Mouse (Mus musculus): Measurements from ENCODE around the gene Smok2b.
"Not testable (repeated sequence)": the region's sequence is repeated elsewhere in the genome, so short reads cannot be mapped to it uniquely, and the experiment has no call there.

Gene Smok2b

DNA sequence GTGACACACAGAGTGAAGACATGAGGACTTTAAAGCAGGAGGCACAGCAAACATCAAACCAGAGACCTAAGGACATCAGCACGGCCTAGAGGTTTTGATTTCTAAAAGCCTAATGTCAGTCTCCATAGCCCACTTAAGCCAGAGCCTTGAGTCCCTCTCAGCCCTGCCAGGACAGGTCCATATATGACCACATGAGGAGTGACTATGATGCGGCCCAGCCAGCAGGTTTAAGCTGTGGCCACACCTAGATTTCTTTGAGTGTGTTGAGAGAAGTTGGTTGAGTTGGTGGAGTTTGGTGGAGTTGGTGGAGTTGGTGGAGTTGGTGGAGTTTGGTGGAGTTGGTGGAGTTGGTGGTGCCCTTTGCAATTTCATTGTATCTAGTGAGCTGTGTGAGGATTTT is at the start of gene Smok2b:
TSS of gene Smok2b (plus strand) at position 301 of the 400 bp plus-strand sequence.
- DNase-seq (ENCODE audit: extremely low read depth, insufficient read length, low spot score), result not testable (repeated sequence)

DNA sequence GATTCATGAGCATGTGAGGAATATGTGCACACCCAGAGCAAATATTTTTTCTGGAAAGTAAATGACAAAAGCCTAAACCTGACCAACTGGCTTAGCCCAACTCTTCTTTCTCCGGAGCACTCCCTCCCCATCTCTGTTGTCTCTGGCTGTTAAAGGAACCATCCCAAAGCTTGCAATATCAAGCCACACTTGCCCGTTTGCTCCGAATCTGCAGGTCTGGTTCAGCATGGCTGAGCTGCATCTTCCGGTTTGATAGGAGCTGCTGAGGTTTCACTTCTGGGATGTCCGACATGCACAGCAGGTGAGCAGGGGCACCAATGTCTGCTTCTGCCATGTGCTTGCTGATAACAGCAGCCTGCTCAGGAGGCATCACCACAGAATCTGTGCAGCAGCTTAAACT is 49.6 kb upstream of the Smok2b start:
- DNase-seq (ENCODE audit: extremely low read depth, insufficient read length, low spot score), result not testable (repeated sequence)

DNA sequence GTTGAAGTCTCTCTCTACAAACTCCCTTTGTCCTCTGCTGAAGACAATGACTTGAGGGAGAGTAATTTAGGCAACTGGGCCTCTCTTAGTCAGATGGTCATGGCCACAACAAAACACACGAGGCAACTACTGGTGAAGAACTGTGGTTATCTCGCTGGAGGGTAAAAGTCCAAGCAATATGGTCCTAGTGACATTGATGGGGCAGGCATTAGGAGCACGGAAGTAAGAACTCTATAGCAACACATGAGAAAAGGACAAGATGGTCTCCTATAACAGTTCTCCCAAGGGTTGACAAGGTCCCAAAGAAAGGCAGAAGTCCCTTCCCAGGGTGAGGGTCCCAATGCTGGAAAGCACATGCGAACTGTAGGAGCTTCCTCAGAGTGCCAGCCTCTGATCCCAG is 47.3 kb upstream of the Smok2b start:
- DNase-seq (ENCODE audit: extremely low read depth, insufficient read length, low spot score), result not testable (repeated sequence)

DNA sequence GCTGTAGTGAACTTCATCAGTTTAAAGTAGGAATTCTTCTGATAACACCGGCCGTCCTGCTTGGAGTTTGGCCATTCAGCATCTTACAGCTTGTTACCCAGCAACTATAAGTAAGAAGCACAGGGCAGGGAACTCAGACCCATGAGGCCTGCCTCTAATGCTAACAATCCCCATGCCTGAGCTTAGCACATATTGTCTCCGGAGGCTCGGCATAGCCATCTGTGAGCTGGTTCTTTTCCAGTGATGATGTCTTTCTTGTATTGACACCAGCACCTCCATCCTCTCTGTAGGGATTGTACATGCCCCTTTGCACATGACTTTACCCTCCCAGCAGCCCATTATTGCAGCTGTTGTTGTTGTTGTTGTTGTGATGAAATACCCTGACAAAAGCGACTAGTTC is 45.5 kb upstream of the Smok2b start:
- not testable (repeated sequence) for DNase-seq (ENCODE audit: extremely low read depth, insufficient read length, low spot score)

- not testable (repeated sequence) for DNase-seq (ENCODE audit: extremely low read depth, insufficient read length, low spot score)
Measured at GRCm38 (mm10) chr17:13186541-13186940, 43.5 kb upstream of the Smok2b start.

DNA sequence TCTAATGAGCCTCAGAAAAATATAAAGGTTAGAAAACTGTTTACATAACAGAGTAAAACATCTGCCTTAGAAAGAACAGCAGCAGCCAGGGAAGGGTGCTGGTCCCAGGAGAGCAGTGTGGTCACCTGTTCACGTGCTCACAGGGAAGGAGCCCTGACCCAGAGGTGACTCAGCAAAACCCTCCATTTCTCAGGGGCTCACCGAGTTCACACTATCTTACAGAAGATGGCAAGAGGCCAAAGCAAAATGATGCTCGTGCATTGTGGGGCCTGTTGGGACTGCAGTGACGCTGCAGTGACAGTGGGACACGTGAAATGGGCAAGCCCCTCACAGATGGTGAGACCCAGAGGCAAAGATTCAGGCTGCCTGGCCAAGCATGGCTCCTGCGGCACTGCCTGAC is 42.4 kb upstream of the Smok2b start:
- DNase-seq (ENCODE audit: extremely low read depth, insufficient read length, low spot score), result not testable (repeated sequence)

GRCm38 (mm10) chr17:13188846-13189245 is 41.2 kb upstream of the Smok2b start:
- not testable (repeated sequence) for DNase-seq (ENCODE audit: extremely low read depth, insufficient read length, low spot score)

- DNase-seq (ENCODE audit: extremely low read depth, insufficient read length, low spot score), result not testable (repeated sequence)
Measured at GRCm38 (mm10) chr17:13190836-13191583, 39.0 kb upstream of the Smok2b start.

DNA sequence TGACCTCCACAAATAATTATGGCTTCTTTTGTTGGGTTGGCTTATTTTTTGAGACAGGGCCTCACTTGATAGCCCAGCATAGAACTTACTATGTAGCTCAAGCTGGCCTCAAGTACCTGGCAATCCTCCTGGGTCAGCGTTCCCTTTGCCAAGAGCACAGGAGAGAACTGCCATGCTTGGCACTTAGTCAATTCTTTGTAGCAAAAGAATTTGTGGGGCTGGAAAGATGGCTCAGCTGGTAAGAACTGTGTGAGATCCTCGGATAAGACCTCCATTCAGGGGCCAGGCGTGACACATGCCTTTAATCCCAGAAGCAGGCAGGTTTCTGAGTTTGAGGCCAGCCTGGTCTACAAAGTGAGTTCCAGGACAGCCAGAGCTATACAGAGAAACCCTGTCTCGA is 33.6 kb upstream of the Smok2b start:
- not testable (repeated sequence) for DNase-seq (ENCODE audit: extremely low read depth, insufficient read length, low spot score)

- not testable (repeated sequence) for DNase-seq (ENCODE audit: extremely low read depth, insufficient read length, low spot score)
Measured at GRCm38 (mm10) chr17:13198812-13199211, 31.2 kb upstream of the Smok2b start.

DNA sequence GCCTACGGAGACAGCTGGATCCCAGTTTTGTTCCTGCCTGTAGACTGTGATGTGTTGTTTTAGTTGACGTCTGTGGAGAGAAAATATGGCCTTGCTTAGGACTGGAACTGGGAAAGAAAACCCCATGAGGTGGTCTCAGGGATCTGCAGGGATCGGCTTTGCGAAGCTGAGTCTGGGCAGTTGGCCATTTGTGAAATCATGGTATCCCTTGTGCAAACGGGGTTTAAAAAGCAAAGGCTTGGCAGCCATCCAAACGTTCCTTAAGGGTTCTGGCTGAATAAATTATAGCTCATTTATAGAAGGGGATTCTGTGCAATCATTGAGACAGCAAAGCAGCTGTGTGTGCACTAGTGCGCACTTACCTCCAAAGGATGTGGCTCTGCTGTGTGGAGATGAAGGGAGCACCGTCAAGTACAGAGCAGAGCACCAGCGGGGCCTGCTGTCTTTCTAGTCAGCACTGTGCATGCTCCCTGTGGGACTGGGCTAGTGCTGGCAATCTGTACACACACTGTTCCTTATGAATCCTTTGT is 30.1 kb upstream of the Smok2b start:
- DNase-seq (ENCODE audit: extremely low read depth, insufficient read length, low spot score), result not testable (repeated sequence)

DNA sequence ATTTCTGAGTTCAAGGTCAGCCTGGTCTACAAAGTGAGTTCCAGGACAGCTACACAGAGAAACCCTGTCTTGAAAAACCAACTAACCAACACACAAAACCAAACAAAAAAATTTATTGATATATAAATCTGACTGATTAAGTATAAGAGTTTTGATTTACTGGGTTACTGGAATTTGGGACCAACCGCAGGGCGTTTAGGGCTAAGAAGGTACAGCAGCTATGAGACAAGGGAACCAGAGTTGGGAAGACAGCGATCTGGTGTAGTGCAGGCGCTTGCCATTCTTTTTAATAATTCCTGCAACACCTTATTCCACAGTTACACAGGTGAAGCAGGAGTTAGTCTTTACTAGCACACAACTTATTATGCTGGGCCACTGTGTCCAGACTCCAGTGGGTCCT is 28.5 kb upstream of the Smok2b start:
- not testable (repeated sequence) for DNase-seq (ENCODE audit: extremely low read depth, insufficient read length, low spot score)

- not testable (repeated sequence) for DNase-seq (ENCODE audit: extremely low read depth, insufficient read length, low spot score)
Measured at GRCm38 (mm10) chr17:13202453-13203107, 27.5 kb upstream of the Smok2b start.

DNA sequence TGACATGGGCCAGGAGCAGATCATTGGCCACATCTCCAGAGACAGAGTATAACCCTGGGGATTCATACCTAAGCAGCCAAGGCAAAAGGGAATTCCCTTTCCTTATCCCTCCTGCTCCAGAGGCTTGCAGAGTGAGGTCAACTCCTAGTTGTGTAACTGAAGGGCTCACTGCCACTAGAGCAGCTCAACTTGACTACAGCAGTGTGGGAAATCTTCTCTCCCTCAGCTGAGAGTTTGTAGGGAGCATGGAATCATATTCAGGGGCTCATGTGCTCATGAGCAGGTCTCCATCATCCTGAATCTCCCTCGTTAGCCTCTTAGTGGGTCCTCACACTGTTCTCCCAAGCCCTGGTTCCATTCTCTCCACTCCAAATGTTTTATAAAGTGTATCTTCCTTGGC is 24.8 kb upstream of the Smok2b start:
- DNase-seq (ENCODE audit: extremely low read depth, insufficient read length, low spot score), result not testable (repeated sequence)

- no peak for DNase-seq (ENCODE audit: extremely low read depth, insufficient read length, low spot score)
Measured at GRCm38 (mm10) chr17:13206491-13206890, 23.6 kb upstream of the Smok2b start.

DNA sequence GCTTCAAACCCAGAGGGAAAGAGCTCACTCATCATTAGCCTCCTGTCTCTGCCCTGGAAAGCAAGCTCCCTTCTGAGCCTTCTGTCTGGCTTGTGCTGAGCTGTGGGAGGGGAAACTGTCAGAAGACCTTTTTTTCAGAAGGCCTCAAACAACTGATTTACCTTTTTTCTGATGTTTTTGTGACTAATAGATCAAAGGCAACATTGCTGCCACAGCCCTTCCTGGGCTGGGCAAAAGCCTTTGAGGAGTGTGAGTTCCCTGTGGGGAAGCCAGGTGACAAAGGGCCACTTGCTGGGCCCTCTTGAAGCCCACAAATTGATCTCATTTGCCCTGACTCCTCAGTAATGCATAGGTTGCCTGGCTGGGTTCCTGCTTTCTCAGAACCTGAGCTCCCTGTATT is 21.6 kb upstream of the Smok2b start:
- not testable (repeated sequence) for DNase-seq (ENCODE audit: extremely low read depth, insufficient read length, low spot score)

GRCm38 (mm10) chr17:13212136-13212850 is 17.8 kb upstream of the Smok2b start:
- no peak for DNase-seq (ENCODE audit: extremely low read depth, insufficient read length, low spot score)

DNA sequence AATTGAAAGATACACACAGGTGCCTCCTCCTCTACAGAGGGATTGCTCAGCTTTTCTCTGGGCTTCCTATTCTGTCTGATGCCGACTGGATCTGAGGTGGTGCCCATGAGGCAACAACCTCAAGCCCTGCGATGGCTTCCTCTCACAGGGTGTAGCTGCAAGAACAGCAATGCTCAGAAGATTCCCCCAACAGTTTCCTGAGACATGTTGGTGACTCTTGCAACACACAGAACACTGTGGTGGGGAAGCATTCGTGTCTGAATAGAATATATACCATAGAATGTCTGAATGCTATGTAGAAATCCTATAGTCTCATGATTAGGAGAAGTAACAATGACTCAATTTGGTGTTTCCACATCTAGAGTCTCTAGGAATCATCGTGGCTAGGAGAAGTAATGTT is 15.9 kb upstream of the Smok2b start:
- no peak for DNase-seq (ENCODE audit: extremely low read depth, insufficient read length, low spot score)

GRCm38 (mm10) chr17:13215595-13215994 is 14.5 kb upstream of the Smok2b start:
- DNase-seq (ENCODE audit: extremely low read depth, insufficient read length, low spot score), result no peak

- no peak for DNase-seq (ENCODE audit: extremely low read depth, insufficient read length, low spot score)
Measured at GRCm38 (mm10) chr17:13220888-13221287, 9.2 kb upstream of the Smok2b start, which contains the start of gene Smok2a. Smok2a (plus strand) TSS chr17:13221188.

DNA sequence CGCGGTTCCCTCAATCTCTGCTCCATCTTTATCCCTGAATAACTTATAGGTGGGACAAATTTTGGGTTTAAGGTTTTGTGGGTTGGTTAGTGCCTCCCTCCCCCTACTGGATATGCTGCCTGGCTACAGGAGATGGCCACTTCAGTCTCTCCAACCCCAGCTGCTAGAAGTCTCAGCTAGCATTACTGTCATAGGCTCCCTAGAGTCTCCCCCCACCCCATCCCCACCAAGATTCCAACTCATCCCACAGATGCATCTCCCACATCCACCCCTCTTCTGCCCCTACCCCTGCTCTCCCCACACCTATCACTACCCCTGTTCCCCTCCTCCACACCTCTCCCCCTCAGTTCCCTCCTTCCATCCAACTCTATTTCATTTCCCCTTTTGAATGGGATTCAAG is 8.1 kb upstream of the Smok2b start:
- not testable (repeated sequence) for DNase-seq (ENCODE audit: extremely low read depth, insufficient read length, low spot score)
